Mouse (Mus musculus) heart, adult 2 months (tissue): ENCODE data around the gene Fbxo34. TPM values are rescaled to one million over a fixed set of nuclear protein-coding genes. Genes with fewer than 3 reads are reported as not detected.

Experiments used
- DNase-seq, 2 experiments: peaks; one replicate each; pipeline ENCODE4 v3.0.0; 2021
- H3K27ac ChIP-seq: fragments of 200-600 bp; 2 replicates; pipeline ENCODE4 v1.8.1; 2022
- H3K27me3 ChIP-seq: fragments of 200-500 bp; 2 replicates; pipeline ENCODE4 v1.6.1; 2012; ENCODE audit warnings: mild to moderate bottlenecking, low read length, inconsistent platforms, mixed read lengths; ENCODE audit not compliant: control insufficient read depth, insufficient read depth
- H3K36me3 ChIP-seq: fragments of 200-500 bp; 2 replicates; pipeline ENCODE4 v1.6.1; 2012; ENCODE audit warnings: low read length, inconsistent platforms; ENCODE audit not compliant: control insufficient read depth, insufficient read depth
- H3K4me1 ChIP-seq: fragments of 200-500 bp; 2 replicates; pipeline ENCODE4 v1.6.1; 2011; ENCODE audit warnings: low read length; ENCODE audit not compliant: control insufficient read depth, insufficient read depth
- H3K4me3 ChIP-seq: fragments of 200-600 bp; 2 replicates; pipeline ENCODE4 v1.8.1; 2022
- H3K79me2 ChIP-seq: fragments of 200-500 bp; replicated peaks from 2 replicates; pipeline ENCODE4 v1.6.1; 2012; ENCODE audit warnings: mild to moderate bottlenecking, inconsistent platforms, low read length, moderate library complexity, mixed read lengths; ENCODE audit not compliant: control insufficient read depth, insufficient read depth
- H3K9ac ChIP-seq: fragments of 200-500 bp; 2 replicates; pipeline ENCODE4 v1.6.1; 2012; ENCODE audit warnings: low read depth, mild to moderate bottlenecking, control low read depth, inconsistent platforms, low read length, mixed read lengths
- CTCF ChIP-seq: fragments of 200-600 bp; IDR thresholded peaks from 2 replicates; pipeline ENCODE4 v1.8.1; 2022; ENCODE audit warnings: antibody characterized with exemption, mild to moderate bottlenecking, moderate library complexity
- EP300 ChIP-seq: fragments of 200-500 bp; IDR thresholded peaks from 2 replicates; pipeline ENCODE4 v1.6.1; 2011; ENCODE audit warnings: low read depth, low read length, control low read depth; ENCODE audit not compliant: insufficient read depth
- POLR2A ChIP-seq: fragments of 200-500 bp; IDR thresholded peaks from 2 replicates; pipeline ENCODE4 v1.6.1; 2011; ENCODE audit warnings: mild to moderate bottlenecking, low read depth, low read length, control low read depth; ENCODE audit not compliant: insufficient read depth
- WGBS: fragments of 180-500 bp; shearing (Covaris S2); methylation state at CpG from one replicate; pipeline ENCODE4 v1.1.7; 2018; 5-methylcytosine and 5-hydroxymethylcytosine counted together
- intact Hi-C: fragments of 180-260 bp; cut with DNase I; formaldehyde crosslinking; loops from one replicate; pipeline ENCODE4 v1.15.1; 2025
- polyA plus RNA-seq: library from polyadenylated mRNA; depleted of rRNA; stranded (reverse); fragments of >200 nt; gene quantifications from 2 replicates; pipeline ENCODE4 v1.2.3, GENCODE M21; 2012
- total RNA-seq, 2 experiments: library from RNA; stranded (reverse); gene quantifications; 2 replicates each; pipeline ENCODE4 v1.2.3; 2021

The Fbxo34 gene
- total and polyA plus RNA-seq, 3 experiments: 7.4 to 11.3 (median 10.3) TPM

DNA sequence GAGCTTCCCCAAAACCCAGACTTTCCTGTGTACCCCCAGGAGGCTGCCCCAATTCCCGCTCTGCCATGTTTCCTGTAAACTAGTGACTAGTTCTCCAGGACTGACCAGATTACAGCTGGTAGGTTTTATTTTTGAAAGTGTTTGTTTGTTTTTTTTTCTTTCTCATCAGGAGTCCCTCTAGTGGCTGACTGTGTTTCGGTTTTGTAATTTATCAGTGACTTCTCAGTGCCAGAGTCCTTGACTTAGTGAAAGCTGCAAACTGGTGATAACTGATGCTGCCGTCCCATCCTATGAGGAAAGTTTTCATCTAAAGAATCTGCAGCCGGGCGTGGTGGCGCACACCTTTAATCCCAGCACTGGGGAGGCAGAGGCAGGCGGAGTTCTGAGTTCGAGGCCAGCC, 65.4 kb downstream of the Fbxo34 start:
- Histone ChIP-seq H3K36me3 (peaks cover 3% of the 10 kb centered on the region), H3K79me2 (peaks cover 3% of the 10 kb centered on the region), H3K27ac (peak overlapping the region; percentile 68), H3K9ac (no peak overlapping the region), H3K4me1 (peaks cover 7% of the 10 kb centered on the region), H3K27me3 (no peaks in the 10 kb centered on the region), H3K4me3 (no peak overlapping the region)
- whole genome bisulfite sequencing: 68% methylated on average over 8 of the region's 8 CpGs
- TF ChIP-seq CTCF: peak; percentile 64
- TF ChIP-seq POLR2A: no peak
- intact Hi-C loops: loop anchor here (2.0 kb wide), 1 partner anchor 43 kb away; no protein-coding TSS in a partner anchor
- no peak for DNase-seq

DNA sequence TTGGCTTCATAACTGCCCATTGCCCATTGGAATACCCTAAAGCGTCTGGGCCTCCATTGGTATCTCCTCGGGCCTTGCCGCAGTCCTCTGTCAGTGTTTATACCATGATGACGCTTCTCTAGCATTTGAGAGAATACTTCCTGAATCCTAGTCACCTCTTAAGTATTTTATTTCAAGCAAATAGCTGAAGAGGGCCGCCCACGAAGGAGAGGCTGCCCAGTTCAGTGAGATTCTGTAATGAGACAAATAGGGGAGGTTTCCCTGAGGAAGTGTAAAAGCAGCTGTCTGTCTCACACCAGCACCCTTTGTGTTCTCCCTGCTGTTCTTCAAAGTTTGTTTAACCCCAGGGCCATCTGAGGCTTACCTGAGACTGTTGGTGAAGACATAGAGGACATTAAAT, 66.5 kb downstream of the Fbxo34 start:
- H3K27me3 ChIP-seq: no peaks in the 10 kb centered on the region
- no peak for TF ChIP-seq POLR2A
- no peak for TF ChIP-seq CTCF
- TF ChIP-seq EP300: no peak
- no peak overlapping the region for H3K9ac ChIP-seq
- H3K79me2 ChIP-seq: peaks cover 7% of the 10 kb centered on the region
- DNase-seq: no peak
- intact Hi-C loops: no loop called here
- H3K36me3 ChIP-seq: peaks cover 3% of the 10 kb centered on the region
- no peak overlapping the region for H3K27ac ChIP-seq
- H3K4me1 ChIP-seq: peaks cover 7% of the 10 kb centered on the region
- no peak overlapping the region for H3K4me3 ChIP-seq
- 55% methylated on average over 6 of the region's 6 CpGs for WGBS

DNA sequence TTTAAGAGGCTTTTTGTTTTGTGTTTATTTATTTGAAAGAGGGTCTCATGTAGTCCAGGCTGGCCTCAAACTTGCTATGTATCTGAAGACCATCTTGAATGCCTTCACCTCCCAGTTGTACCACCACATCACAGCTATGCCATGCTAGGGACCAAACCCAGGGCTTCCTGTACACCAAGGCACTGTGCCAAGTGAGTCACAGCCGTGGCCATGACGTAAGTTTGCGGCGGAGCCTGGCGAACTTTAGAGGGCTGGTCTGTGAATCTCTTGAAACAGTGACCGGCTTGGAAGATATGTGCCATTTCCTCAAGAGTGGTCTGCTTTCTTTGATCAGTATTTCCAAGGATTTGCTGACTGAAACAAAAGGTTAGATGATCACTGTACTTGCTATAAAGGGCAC, 68.4 kb downstream of the Fbxo34 start:
- peaks cover 8% of the 10 kb centered on the region for H3K79me2 ChIP-seq
- DNase-seq: peak; percentile 57 to 59

DNA sequence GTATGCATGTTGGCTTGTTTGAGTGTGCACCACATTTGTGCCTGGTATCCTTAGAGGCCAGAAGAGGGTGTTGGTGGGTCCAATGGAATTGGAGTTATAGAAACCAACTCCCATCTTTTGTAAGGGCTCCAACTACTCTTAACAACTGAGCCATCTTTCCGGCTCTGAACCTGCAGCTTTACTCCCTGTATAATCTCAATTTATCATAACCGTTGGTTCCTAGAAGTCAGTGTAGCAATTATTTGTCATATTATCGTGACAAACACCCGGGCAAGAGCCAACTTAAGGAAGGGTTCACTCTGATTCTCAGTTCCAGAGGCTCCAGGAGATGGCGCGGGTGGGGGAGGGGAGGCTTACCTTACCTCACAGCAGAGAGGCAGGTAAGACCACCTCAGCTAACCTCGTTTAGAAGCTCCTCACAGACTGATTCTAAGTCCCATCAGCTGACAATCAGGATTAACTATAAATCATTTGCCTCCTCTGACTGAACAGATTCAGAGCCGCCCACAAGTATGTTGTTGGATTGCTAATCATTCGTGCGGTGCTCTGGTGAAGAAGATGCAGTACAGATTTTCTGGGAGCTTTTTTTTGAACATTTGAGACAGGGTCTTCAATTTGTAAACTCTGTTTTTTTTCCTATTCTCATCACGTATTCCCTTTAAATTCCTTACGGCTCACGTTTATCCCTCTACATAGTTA, 70.7 kb downstream of the Fbxo34 start:
- no peak for TF ChIP-seq POLR2A
- no peak for TF ChIP-seq CTCF
- TF ChIP-seq EP300: no peak
- no peak overlapping the region for H3K27ac ChIP-seq
- intact Hi-C loops: no loop called here
- no peak for DNase-seq
- no peaks in the 10 kb centered on the region for H3K27me3 ChIP-seq
- no peaks in the 10 kb centered on the region; the same call in 1 of the 2 replicates for H3K36me3 ChIP-seq
- no peak overlapping the region for H3K9ac ChIP-seq
- peaks cover 8% of the 10 kb centered on the region for H3K79me2 ChIP-seq
- no peak overlapping the region for H3K4me3 ChIP-seq
- H3K4me1 ChIP-seq: peaks cover 6% of the 10 kb centered on the region
- 93% methylated on average over 13 of the region's 13 CpGs for WGBS

More for the DNA sequence above, 68.4 kb downstream of the Fbxo34 start:
- intact Hi-C loops: no loop called here
- Histone ChIP-seq H3K27ac (no peak overlapping the region), H3K27me3 (no peaks in the 10 kb centered on the region), H3K4me1 (peaks cover 5% of the 10 kb centered on the region), H3K4me3 (no peak overlapping the region), H3K36me3 (peaks cover 3% of the 10 kb centered on the region), H3K9ac (no peak overlapping the region)
- 37% methylated on average over 6 of the region's 6 CpGs for WGBS
- TF ChIP-seq CTCF: no peak
- no peak for TF ChIP-seq EP300
- no peak for TF ChIP-seq POLR2A

DNA sequence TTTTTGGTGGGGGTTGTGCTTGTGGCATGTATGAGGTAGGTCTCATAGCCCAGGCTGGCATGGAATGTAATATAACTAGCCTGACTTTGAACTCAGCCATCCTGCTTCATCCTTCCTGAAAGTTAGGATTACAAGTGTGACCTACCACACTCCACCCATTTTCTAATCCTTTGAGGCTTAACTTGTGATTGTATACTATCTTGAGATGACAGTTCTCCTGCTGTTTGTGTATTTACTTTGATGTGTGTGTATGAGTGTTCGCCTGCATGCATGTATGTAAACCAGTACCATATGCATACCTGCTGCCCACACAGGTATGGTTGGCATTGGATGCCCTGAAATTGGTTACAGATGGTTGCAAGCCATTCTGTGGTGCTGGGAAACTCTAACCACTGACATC, 71.4 kb downstream of the Fbxo34 start:
- no peak for DNase-seq
- Histone ChIP-seq H3K9ac (no peak overlapping the region), H3K4me1 (peaks cover 4% of the 10 kb centered on the region), H3K27me3 (no peaks in the 10 kb centered on the region), H3K4me3 (no peak overlapping the region), H3K27ac (no peak overlapping the region), H3K36me3 (no peaks in the 10 kb centered on the region; the same call in 1 of the 2 replicates), H3K79me2 (peaks cover 8% of the 10 kb centered on the region)
- intact Hi-C loops: no loop called here
- TF ChIP-seq POLR2A (no peak), EP300 (no peak), CTCF (no peak)
- 100% methylated on average over 1 of the region's 1 CpGs for WGBS

DNA sequence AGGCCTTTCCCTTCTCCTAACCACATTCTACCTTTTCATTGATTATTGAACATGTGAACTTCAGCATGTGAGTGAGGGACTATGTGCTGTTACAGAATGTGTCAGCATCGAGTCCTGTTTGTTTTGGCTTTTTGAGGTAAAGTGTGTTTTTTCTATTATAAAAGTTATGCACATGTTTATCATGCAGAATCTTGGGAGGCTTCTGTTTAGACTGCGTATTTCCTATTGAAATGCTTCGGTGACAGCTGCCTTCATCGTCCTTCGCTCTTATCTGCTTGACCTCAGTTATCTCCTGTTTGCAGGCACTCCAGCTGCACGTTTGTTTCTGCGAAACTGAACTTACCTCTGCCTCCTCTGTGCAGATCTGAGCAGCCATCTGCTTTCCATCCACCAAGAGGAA, 72.1 kb downstream of the Fbxo34 start:
- DNase-seq: no peak
- H3K4me3 ChIP-seq: no peak overlapping the region
- 20% methylated on average over 7 of the region's 7 CpGs for WGBS
- H3K4me1 ChIP-seq: peaks cover 4% of the 10 kb centered on the region
- H3K9ac ChIP-seq: no peak overlapping the region
- no peaks in the 10 kb centered on the region; the same call in 1 of the 2 replicates for H3K36me3 ChIP-seq
- no peak for TF ChIP-seq POLR2A
- TF ChIP-seq EP300: no peak
- no peak for TF ChIP-seq CTCF
- H3K27me3 ChIP-seq: no peaks in the 10 kb centered on the region
- intact Hi-C loops: no loop called here
- H3K27ac ChIP-seq: no peak overlapping the region
- H3K79me2 ChIP-seq: peaks cover 8% of the 10 kb centered on the region
